Mouse (Mus musculus): ENCODE measurements around the gene Vegfa.

Gene Vegfa

GRCm38 (mm10) chr17:46028210-46029051, 3.7 kb downstream of the Vegfa start:
- in situ Hi-C loops (cut with MboI; ENCODE audit: low sequenced_read_pairs) = no loop called here

- in situ Hi-C loops (cut with MboI; ENCODE audit: low sequenced_read_pairs) = no loop called here
These were observed 4.9 kb downstream of the Vegfa start for GRCm38 (mm10) chr17:46027066-46027917.

- in situ Hi-C loops (cut with MboI; ENCODE audit: low sequenced_read_pairs) = no loop called here
These were observed 6.1 kb downstream of the Vegfa start for GRCm38 (mm10) chr17:46025927-46026668.

GRCm38 (mm10) chr17:46025207-46025606, 7.0 kb downstream of the Vegfa start:
- in situ Hi-C loops (cut with MboI; ENCODE audit: low sequenced_read_pairs) = no loop called here

GRCm38 (mm10) chr17:46024192-46024591, 8.0 kb downstream of the Vegfa start:
- in situ Hi-C loops (cut with MboI; ENCODE audit: low sequenced_read_pairs) = no loop called here

- in situ Hi-C loops (cut with MboI; ENCODE audit: low sequenced_read_pairs) = no loop called here
These were observed 8.6 kb downstream of the Vegfa start for GRCm38 (mm10) chr17:46023572-46023971.

- in situ Hi-C loops (cut with MboI; ENCODE audit: low sequenced_read_pairs) = no loop called here
These were observed 9.2 kb downstream of the Vegfa start for GRCm38 (mm10) chr17:46022934-46023333.

GRCm38 (mm10) chr17:46022427-46022826, 9.7 kb downstream of the Vegfa start:
- in situ Hi-C loops (cut with MboI; ENCODE audit: low sequenced_read_pairs) = no loop called here

- in situ Hi-C loops (cut with MboI; ENCODE audit: low sequenced_read_pairs) = no loop called here
These were observed 10.4 kb downstream of the Vegfa start for GRCm38 (mm10) chr17:46021760-46022159.

- in situ Hi-C loops (cut with MboI; ENCODE audit: low sequenced_read_pairs) = no loop called here
These were observed 11.0 kb downstream of the Vegfa start for GRCm38 (mm10) chr17:46021173-46021572.

GRCm38 (mm10) chr17:46020579-46020978, 11.6 kb downstream of the Vegfa start:
- in situ Hi-C loops (cut with MboI; ENCODE audit: low sequenced_read_pairs) = no loop called here

- in situ Hi-C loops (cut with MboI; ENCODE audit: low sequenced_read_pairs) = no loop called here
These were observed 13.5 kb downstream of the Vegfa start for GRCm38 (mm10) chr17:46018736-46019004.

- in situ Hi-C loops (cut with MboI; ENCODE audit: low sequenced_read_pairs) = no loop called here
These were observed 14.0 kb downstream of the Vegfa start for GRCm38 (mm10) chr17:46017946-46018735.

- in situ Hi-C loops (cut with MboI; ENCODE audit: low sequenced_read_pairs) = no loop called here
These were observed 15.6 kb downstream of the Vegfa start for GRCm38 (mm10) chr17:46016617-46017016.

- in situ Hi-C loops (cut with MboI; ENCODE audit: low sequenced_read_pairs) = no loop called here
These were observed 16.2 kb downstream of the Vegfa start for GRCm38 (mm10) chr17:46015967-46016366.

- in situ Hi-C loops (cut with MboI; ENCODE audit: low sequenced_read_pairs) = no loop called here
These were observed 17.2 kb downstream of the Vegfa start for GRCm38 (mm10) chr17:46014935-46015334.

- in situ Hi-C loops (cut with MboI; ENCODE audit: low sequenced_read_pairs) = no loop called here
These were observed 18.6 kb downstream of the Vegfa start for GRCm38 (mm10) chr17:46013549-46013948.

GRCm38 (mm10) chr17:46012211-46012610, 20.0 kb downstream of the Vegfa start:
- in situ Hi-C loops (cut with MboI; ENCODE audit: low sequenced_read_pairs) = no loop called here

GRCm38 (mm10) chr17:46010462-46010861, 21.7 kb downstream of the Vegfa start:
- in situ Hi-C loops (cut with MboI; ENCODE audit: low sequenced_read_pairs) = no loop called here

- in situ Hi-C loops (cut with MboI; ENCODE audit: low sequenced_read_pairs) = no loop called here
These were observed 23.0 kb downstream of the Vegfa start for GRCm38 (mm10) chr17:46009182-46009581.

- in situ Hi-C loops (cut with MboI; ENCODE audit: low sequenced_read_pairs) = no loop called here
These were observed 26.7 kb downstream of the Vegfa start for GRCm38 (mm10) chr17:46005458-46005857.
